Mouse (Mus musculus) heart, postnatal 0 days (tissue): Measurements from ENCODE around the gene Klhdc8b. TPM values are rescaled to one million over a fixed set of nuclear protein-coding genes. Genes with fewer than 3 reads are reported as not detected.
A peak's percentile ranks its signal among the peaks of the same experiment; 100 is the strongest.

Source experiments
- ATAC-seq: fragments of 200-750 bp; cut with Nextera tagmentation; 2 replicates; pipeline ENCODE4 v1.8.0; 2017; ENCODE audit warnings: low read depth, moderate number of reproducible peaks, moderate library complexity; ENCODE audit not compliant: insufficient read depth
- DNase-seq: peaks from one replicate; pipeline ENCODE4 v3.0.0-alpha.2; 2016; ENCODE audit warnings: low spot score
- H3K27ac ChIP-seq: fragments of 300-500 bp; sonication (generic); 2 replicates; pipeline ENCODE4 v1.5.1; 2014; ENCODE audit warnings: low read depth, mild to moderate bottlenecking
- H3K27me3 ChIP-seq: fragments of 300-500 bp; sonication (generic); 2 replicates; pipeline ENCODE4 v1.6.1; 2014; ENCODE audit warnings: low read length, mixed read lengths; ENCODE audit not compliant: control insufficient read depth, insufficient read depth
- H3K36me3 ChIP-seq: fragments of 300-500 bp; sonication (generic); replicated peaks from 2 replicates; pipeline ENCODE4 v1.6.1; 2014; ENCODE audit warnings: low read length, mixed read lengths; ENCODE audit not compliant: control insufficient read depth, insufficient read depth
- H3K4me1 ChIP-seq: fragments of 300-500 bp; sonication (generic); 2 replicates; pipeline ENCODE4 v1.6.1; 2014; ENCODE audit warnings: antibody characterized with exemption; ENCODE audit not compliant: control insufficient read depth, insufficient read depth
- H3K4me2 ChIP-seq: fragments of 300-500 bp; sonication (generic); 2 replicates; pipeline ENCODE4 v1.6.1; 2014; ENCODE audit warnings: low read depth, mild to moderate bottlenecking, low read length, moderate library complexity
- H3K4me3 ChIP-seq: fragments of 300-500 bp; sonication (generic); 2 replicates; pipeline ENCODE4 v1.5.1; 2014; ENCODE audit warnings: low read depth, low read length
- H3K9ac ChIP-seq: fragments of 300-500 bp; sonication (generic); replicated peaks from 2 replicates; pipeline ENCODE4 v1.6.1; 2014; ENCODE audit warnings: low read depth, low read length, mixed read lengths
- H3K9me3 ChIP-seq: fragments of 300-500 bp; sonication (generic); replicated peaks from 2 replicates; pipeline ENCODE4 v1.6.1; 2016; ENCODE audit warnings: low read length; ENCODE audit not compliant: control insufficient read depth
- CTCF ChIP-seq: IDR thresholded peaks from 2 replicates; pipeline ENCODE4 v1.5.1; 2016; ENCODE audit warnings: antibody characterized with exemption, control low read depth, low read depth
- EP300 ChIP-seq: IDR thresholded peaks from 2 replicates; pipeline ENCODE4 v1.6.1; 2016; ENCODE audit warnings: antibody characterized with exemption, low read depth
- WGBS: fragments of 180-500 bp; shearing (Covaris S2); extraction: QIAGEN DNeasy Blood & Tissue Kit; methylation state at CpG from one replicate; pipeline ENCODE4 v1.1.7; 2014; 5-methylcytosine and 5-hydroxymethylcytosine counted together
- polyA plus RNA-seq: library from polyadenylated mRNA; unstranded; fragments of >200 nt; fragmentation: Nextera tagmentation; extraction: Ambion mirVana; gene quantifications from 2 replicates; pipeline ENCODE4 v1.2.1, GENCODE M21; 2015
- total RNA-seq: library from RNA; depleted of rRNA; stranded (reverse); fragments of >200 nt; gene quantifications from 2 replicates; pipeline ENCODE4 v1.2.3, GENCODE M21; 2014; ENCODE audit warnings: low replicate concordance; rRNA removed

The Klhdc8b gene
- total RNA-seq = 180 and 186 TPM in 2 replicates
- polyA plus RNA-seq = 91.6 and 92.7 TPM in 2 replicates

- 25% methylated on average over 11 of the region's 11 CpGs for WGBS
- Histone ChIP-seq H3K9me3 (no peaks in the 10 kb centered on the region), H3K9ac (peak within 1 kb of the TSS; percentile 79), H3K36me3 (peaks cover 31% of the 10 kb centered on the region), H3K27ac (peak within 1 kb of the TSS; percentile 84), H3K4me2 (peak within 1 kb of the TSS; percentile 92), H3K27me3 (no peaks in the 10 kb centered on the region), H3K4me3 (peak within 1 kb of the TSS; percentile 67), H3K4me1 (peaks cover 14% of the 10 kb centered on the region)
- TF ChIP-seq EP300 = no peak
- no peak for TF ChIP-seq CTCF
- DNase-seq = no peak
- no peak for ATAC-seq
Measured at GRCm38 (mm10) chr9:108461181-108461631, at the start of gene Klhdc8b. Gene Klhdc8b, minus strand, starts transcription at chr9:108461581.

- H3K4me2 ChIP-seq = peak overlapping the region; percentile 94
- H3K9ac ChIP-seq = peak overlapping the region; percentile 73
- WGBS = 84% methylated on average over 7 of the region's 7 CpGs
- no peak for TF ChIP-seq CTCF
- no peak for TF ChIP-seq EP300
- peak overlapping the region; percentile 77 for H3K4me3 ChIP-seq
- ATAC-seq (no peak), DNase-seq (no peak)
- H3K36me3 ChIP-seq = peaks cover 36% of the 10 kb centered on the region
- no peaks in the 10 kb centered on the region for H3K9me3 ChIP-seq
- no peaks in the 10 kb centered on the region for H3K27me3 ChIP-seq
- peaks cover 8% of the 10 kb centered on the region for H3K4me1 ChIP-seq
- H3K27ac ChIP-seq = no peak overlapping the region
Measured at GRCm38 (mm10) chr9:108508776-108509175, 47.4 kb upstream of the Klhdc8b start.

GRCm38 (mm10) chr9:108507619-108508434 lies 46.4 kb upstream of the Klhdc8b start, which contains the start of gene Qars:
Gene Qars, plus strand, starts transcription at chr9:108507706.
- H3K4me3 ChIP-seq = peak within 1 kb of the TSS; percentile 77
- peak within 1 kb of the TSS; percentile 94 for H3K4me2 ChIP-seq
- ATAC-seq (peak; percentile 98), DNase-seq (peak; percentile 98)
- no peaks in the 10 kb centered on the region for H3K9me3 ChIP-seq
- no peak for TF ChIP-seq EP300
- TF ChIP-seq CTCF = no peak
- under 1% methylated on average over 37 of the region's 37 CpGs for WGBS
- H3K27me3 ChIP-seq = no peaks in the 10 kb centered on the region
- peak within 1 kb of the TSS; percentile 73 for H3K9ac ChIP-seq
- H3K27ac ChIP-seq = peak within 1 kb of the TSS; percentile 89
- H3K36me3 ChIP-seq = peaks cover 35% of the 10 kb centered on the region
- H3K4me1 ChIP-seq = peaks cover 8% of the 10 kb centered on the region

DNA sequence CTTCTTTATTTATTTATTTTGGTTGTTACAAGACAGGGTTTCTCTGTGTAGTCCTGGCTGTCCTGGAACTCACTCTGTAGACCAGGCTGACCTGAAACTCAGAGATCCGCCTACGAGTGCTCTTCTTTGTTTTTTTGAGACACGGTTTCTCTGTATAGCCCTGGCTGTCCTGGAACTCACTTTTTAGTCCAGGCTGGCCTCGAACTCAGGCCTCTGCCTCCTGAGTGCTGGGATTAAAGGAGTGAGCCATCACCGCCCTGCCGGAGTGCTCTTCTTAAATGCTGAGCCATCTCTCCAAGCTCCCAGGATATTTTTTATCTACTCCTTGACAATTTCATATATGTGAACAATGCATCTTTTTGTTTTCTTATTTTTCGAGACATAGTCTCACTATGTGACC lies 45.5 kb upstream of the Klhdc8b start:
- Histone ChIP-seq H3K9me3 (no peaks in the 10 kb centered on the region), H3K27ac (no peak overlapping the region), H3K36me3 (peaks cover 35% of the 10 kb centered on the region), H3K4me1 (peaks cover 8% of the 10 kb centered on the region), H3K4me2 (peak overlapping the region; percentile 94; the same call in 1 of the 2 replicates), H3K9ac (no peak overlapping the region), H3K27me3 (no peaks in the 10 kb centered on the region), H3K4me3 (no peak overlapping the region; the same call in 1 of the 2 replicates)
- DNase-seq (no peak), ATAC-seq (no peak)
- 85% methylated on average over 7 of the region's 7 CpGs for WGBS
- TF ChIP-seq CTCF (no peak), EP300 (no peak)

GRCm38 (mm10) chr9:108499943-108500342 lies 38.6 kb upstream of the Klhdc8b start:
- TF ChIP-seq EP300 = no peak
- no peak for TF ChIP-seq CTCF
- WGBS = 83% methylated on average over 15 of the region's 15 CpGs
- no peaks in the 10 kb centered on the region for H3K4me1 ChIP-seq
- H3K36me3 ChIP-seq = peaks cover 87% of the 10 kb centered on the region
- no peaks in the 10 kb centered on the region for H3K9me3 ChIP-seq
- no peak overlapping the region for H3K9ac ChIP-seq
- H3K27me3 ChIP-seq = no peaks in the 10 kb centered on the region
- ATAC-seq (no peak), DNase-seq (no peak)
- H3K4me3 ChIP-seq = no peak overlapping the region
- no peak overlapping the region for H3K4me2 ChIP-seq
- H3K27ac ChIP-seq = no peak overlapping the region
